Mouse (Mus musculus) midbrain, embryonic 12.5 days (tissue): ENCODE results near the gene Cd44. TPM values are rescaled to one million over a fixed set of nuclear protein-coding genes. Genes with fewer than 3 reads are reported as not detected.

Experiments used
- ATAC-seq: fragments of 200-750 bp; cut with Nextera tagmentation; 2 replicates; pipeline ENCODE4 v1.8.0; 2017; ENCODE audit warnings: low read depth, moderate TSS enrichment, moderate library complexity; ENCODE audit not compliant: low FRiP score
- H3K27ac ChIP-seq: fragments of 300-500 bp; sonication (generic); replicated peaks from 2 replicates; pipeline ENCODE4 v1.5.1; 2016; ENCODE audit warnings: mild to moderate bottlenecking
- H3K27me3 ChIP-seq: fragments of 300-500 bp; sonication (generic); 2 replicates; pipeline ENCODE4 v1.6.1; 2016; ENCODE audit warnings: mild to moderate bottlenecking
- H3K36me3 ChIP-seq: fragments of 300-500 bp; sonication (generic); 2 replicates; pipeline ENCODE4 v1.6.1; 2016
- H3K4me1 ChIP-seq: fragments of 300-500 bp; sonication (generic); 2 replicates; pipeline ENCODE4 v1.6.1; 2016
- H3K4me2 ChIP-seq: fragments of 300-500 bp; sonication (generic); replicated peaks from 2 replicates; pipeline ENCODE4 v1.6.1; 2016; ENCODE audit warnings: mild to moderate bottlenecking, moderate library complexity
- H3K4me3 ChIP-seq: fragments of 300-500 bp; sonication (generic); 2 replicates; pipeline ENCODE4 v1.5.1; 2016; ENCODE audit warnings: mild to moderate bottlenecking
- H3K9ac ChIP-seq: fragments of 300-500 bp; sonication (generic); replicated peaks from 2 replicates; pipeline ENCODE4 v1.6.1; 2016; ENCODE audit warnings: mild to moderate bottlenecking, moderate library complexity
- H3K9me3 ChIP-seq: fragments of 300-500 bp; sonication (generic); 2 replicates; pipeline ENCODE4 v1.6.1; 2016; ENCODE audit warnings: mild to moderate bottlenecking
- WGBS: fragments of 180-500 bp; shearing (Covaris S2); methylation state at CpG from one replicate; pipeline ENCODE4 v1.1.7; 2016; 5-methylcytosine and 5-hydroxymethylcytosine counted together
- polyA plus RNA-seq: library from polyadenylated mRNA; unstranded; fragments of >200 nt; fragmentation: Nextera tagmentation; extraction: Ambion mirVana; gene quantifications from 2 replicates; pipeline ENCODE4 v1.2.1, GENCODE M21; 2016

Cd44 gene
- polyA plus RNA-seq, 1 experiment from 2014 or later, result 3.0 TPM

- no peak overlapping the region for H3K4me2 ChIP-seq
- H3K36me3 ChIP-seq, result no peaks in the 10 kb centered on the region
- WGBS, result 83% methylated on average over 6 of the region's 6 CpGs
- no peak overlapping the region for H3K9ac ChIP-seq
- no peaks in the 10 kb centered on the region for H3K4me1 ChIP-seq
- no peak for ATAC-seq
- no peak overlapping the region for H3K4me3 ChIP-seq
- H3K27ac ChIP-seq, result no peak overlapping the region
- no peaks in the 10 kb centered on the region for H3K9me3 ChIP-seq
- H3K27me3 ChIP-seq, result no peaks in the 10 kb centered on the region
These were observed 96.2 kb downstream of the Cd44 start for GRCm38 (mm10) chr2:102805283-102805682.

GRCm38 (mm10) chr2:102804109-102804508 is 97.4 kb downstream of the Cd44 start:
- no peaks in the 10 kb centered on the region for H3K36me3 ChIP-seq
- no peak for ATAC-seq
- peaks cover 4% of the 10 kb centered on the region; the same call in 1 of the 2 replicates for H3K27me3 ChIP-seq
- WGBS, result 51% methylated on average over 2 of the region's 2 CpGs
- H3K4me3 ChIP-seq, result no peak overlapping the region
- H3K9me3 ChIP-seq, result no peaks in the 10 kb centered on the region
- no peak overlapping the region for H3K4me2 ChIP-seq
- no peak overlapping the region for H3K27ac ChIP-seq
- no peak overlapping the region for H3K9ac ChIP-seq
- no peaks in the 10 kb centered on the region for H3K4me1 ChIP-seq

GRCm38 (mm10) chr2:102801899-102802298 is 99.6 kb downstream of the Cd44 start:
- WGBS, result 93% methylated on average over 1 of the region's 1 CpGs
- Histone ChIP-seq H3K4me2 (no peak overlapping the region), H3K4me1 (no peaks in the 10 kb centered on the region), H3K27me3 (peaks cover 4% of the 10 kb centered on the region; the same call in 1 of the 2 replicates), H3K9me3 (no peaks in the 10 kb centered on the region), H3K27ac (no peak overlapping the region), H3K4me3 (no peak overlapping the region), H3K36me3 (no peaks in the 10 kb centered on the region), H3K9ac (no peak overlapping the region)
- ATAC-seq, result no peak

GRCm38 (mm10) chr2:102798149-102798548 is 103.3 kb downstream of the Cd44 start:
- no peaks in the 10 kb centered on the region for H3K4me1 ChIP-seq
- H3K27me3 ChIP-seq, result peaks cover 4% of the 10 kb centered on the region; the same call in 1 of the 2 replicates
- H3K9ac ChIP-seq, result no peak overlapping the region
- H3K9me3 ChIP-seq, result no peaks in the 10 kb centered on the region
- H3K4me2 ChIP-seq, result no peak overlapping the region
- no peak overlapping the region for H3K27ac ChIP-seq
- ATAC-seq, result no peak
- WGBS, result 74% methylated on average over 2 of the region's 2 CpGs
- H3K36me3 ChIP-seq, result no peaks in the 10 kb centered on the region
- no peak overlapping the region for H3K4me3 ChIP-seq

DNA sequence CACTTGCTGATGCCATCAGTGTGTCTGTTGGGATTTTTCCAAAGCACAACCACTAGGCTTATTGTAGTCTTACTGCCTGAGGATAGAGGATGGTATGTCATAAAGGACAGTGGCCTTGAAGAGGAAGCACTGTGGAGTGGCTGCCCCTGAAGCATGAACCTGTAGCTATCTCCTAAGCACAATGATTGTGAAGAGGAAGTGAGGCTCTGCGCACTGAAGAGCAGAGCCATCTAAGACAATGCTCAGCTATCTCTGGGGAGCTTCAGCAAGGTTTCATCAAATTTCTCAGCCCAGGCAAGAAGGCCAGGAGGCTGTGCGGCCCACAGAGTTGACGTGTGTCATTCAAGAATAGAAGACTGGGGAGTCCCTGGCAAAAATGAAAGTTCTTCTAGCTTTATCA is 106.4 kb downstream of the Cd44 start:
- Histone ChIP-seq H3K9me3 (no peaks in the 10 kb centered on the region), H3K4me3 (no peak overlapping the region), H3K4me2 (no peak overlapping the region), H3K4me1 (no peaks in the 10 kb centered on the region), H3K27me3 (peaks cover 4% of the 10 kb centered on the region; the same call in 1 of the 2 replicates), H3K9ac (no peak overlapping the region), H3K36me3 (no peaks in the 10 kb centered on the region), H3K27ac (no peak overlapping the region)
- WGBS, result 93% methylated on average over 3 of the region's 3 CpGs
- no peak for ATAC-seq

DNA sequence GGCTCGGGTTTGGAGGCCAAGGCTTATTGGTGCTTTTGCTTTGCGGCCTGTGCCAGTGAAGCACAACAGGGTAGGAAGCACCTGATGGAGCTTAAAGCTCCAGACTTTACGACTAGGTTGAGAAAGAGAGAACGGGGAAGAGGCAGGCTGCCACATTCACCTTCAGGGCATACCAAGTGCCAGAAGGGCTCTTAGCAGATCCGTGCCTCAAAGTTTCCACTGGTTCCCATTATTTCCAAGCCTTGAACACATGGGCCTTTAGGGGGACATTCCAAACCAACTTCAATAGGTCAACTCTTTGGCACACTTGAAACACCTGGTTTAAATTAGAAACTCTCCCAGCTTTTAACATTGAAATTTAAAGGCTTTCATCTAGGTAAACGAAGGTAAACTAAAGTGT is 108.7 kb downstream of the Cd44 start:
- H3K27ac ChIP-seq, result no peak overlapping the region
- H3K9me3 ChIP-seq, result no peaks in the 10 kb centered on the region
- H3K4me3 ChIP-seq, result no peak overlapping the region
- H3K36me3 ChIP-seq, result no peaks in the 10 kb centered on the region
- H3K4me1 ChIP-seq, result no peaks in the 10 kb centered on the region
- WGBS, result 90% methylated on average over 6 of the region's 6 CpGs
- no peak overlapping the region for H3K4me2 ChIP-seq
- no peak for ATAC-seq
- H3K9ac ChIP-seq, result no peak overlapping the region
- H3K27me3 ChIP-seq, result no peaks in the 10 kb centered on the region

DNA sequence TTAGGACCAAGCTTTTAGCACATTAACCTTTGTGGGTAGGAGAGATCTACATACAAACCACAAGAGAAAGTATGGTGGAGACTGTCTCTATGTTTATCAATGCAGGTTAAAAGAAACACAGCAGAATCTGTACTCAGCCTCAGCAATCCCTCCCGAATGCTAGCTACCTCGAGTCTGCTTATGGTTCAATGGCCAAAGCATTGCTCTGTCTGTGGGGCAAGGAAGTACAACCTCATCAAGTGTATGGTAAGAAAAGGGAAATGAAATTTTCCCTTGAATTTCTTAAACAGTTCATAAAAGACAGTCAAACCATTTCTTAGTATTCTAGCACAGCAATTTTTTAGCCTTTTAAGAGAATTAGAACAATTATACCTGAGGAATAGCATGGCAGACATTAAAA is 109.8 kb downstream of the Cd44 start:
- 86% methylated on average over 2 of the region's 2 CpGs for WGBS
- no peak for ATAC-seq
- H3K4me2 ChIP-seq, result no peak overlapping the region

DNA sequence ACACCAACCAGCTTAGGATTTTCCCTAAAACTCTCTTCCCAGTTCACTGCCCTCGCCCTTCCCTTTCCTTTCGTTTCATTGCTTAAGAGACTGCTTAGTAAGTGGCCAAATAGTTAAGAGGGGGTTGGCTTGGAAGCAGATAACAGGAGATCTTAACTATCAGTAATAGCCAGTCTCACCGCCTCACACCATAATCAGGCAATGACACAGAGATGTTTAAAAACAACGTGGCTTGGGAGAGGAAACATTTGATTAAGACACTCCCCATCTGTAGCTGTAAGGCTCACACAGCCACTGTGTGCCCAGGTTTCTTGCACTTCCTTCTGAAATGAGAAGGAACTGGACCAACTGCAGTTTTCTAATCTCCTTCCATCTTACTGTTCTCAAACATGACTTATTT is 115.8 kb downstream of the Cd44 start:
- Histone ChIP-seq H3K4me3 (no peak overlapping the region), H3K27me3 (no peaks in the 10 kb centered on the region), H3K9me3 (no peaks in the 10 kb centered on the region), H3K4me1 (no peaks in the 10 kb centered on the region), H3K4me2 (no peak overlapping the region), H3K36me3 (peaks cover 9% of the 10 kb centered on the region; the same call in 1 of the 2 replicates), H3K9ac (no peak overlapping the region), H3K27ac (no peak overlapping the region)
- 70% methylated on average over 4 of the region's 4 CpGs for WGBS
- no peak for ATAC-seq

More for the DNA sequence above, 109.8 kb downstream of the Cd44 start:
- Histone ChIP-seq H3K27ac (no peak overlapping the region), H3K27me3 (no peaks in the 10 kb centered on the region), H3K4me3 (no peak overlapping the region), H3K9me3 (no peaks in the 10 kb centered on the region), H3K36me3 (no peaks in the 10 kb centered on the region), H3K4me1 (no peaks in the 10 kb centered on the region), H3K9ac (no peak overlapping the region)

GRCm38 (mm10) chr2:102782751-102783150 is 118.7 kb downstream of the Cd44 start:
- Histone ChIP-seq H3K27me3 (no peaks in the 10 kb centered on the region), H3K4me1 (no peaks in the 10 kb centered on the region), H3K36me3 (peaks cover 17% of the 10 kb centered on the region; the same call in 1 of the 2 replicates), H3K9me3 (no peaks in the 10 kb centered on the region), H3K9ac (no peak overlapping the region), H3K4me2 (no peak overlapping the region), H3K4me3 (no peak overlapping the region), H3K27ac (no peak overlapping the region)
- ATAC-seq, result no peak
- 89% methylated on average over 7 of the region's 7 CpGs for WGBS

- peaks cover 29% of the 10 kb centered on the region for H3K36me3 ChIP-seq
- no peak overlapping the region for H3K9ac ChIP-seq
- H3K4me1 ChIP-seq, result no peaks in the 10 kb centered on the region
- H3K4me2 ChIP-seq, result no peak overlapping the region
- H3K27ac ChIP-seq, result no peak overlapping the region
- H3K9me3 ChIP-seq, result no peaks in the 10 kb centered on the region
- no peak for ATAC-seq
- no peak overlapping the region for H3K4me3 ChIP-seq
- no peaks in the 10 kb centered on the region for H3K27me3 ChIP-seq
- 98% methylated on average over 3 of the region's 3 CpGs for WGBS
These were observed 123.3 kb downstream of the Cd44 start for GRCm38 (mm10) chr2:102778208-102778607.

DNA sequence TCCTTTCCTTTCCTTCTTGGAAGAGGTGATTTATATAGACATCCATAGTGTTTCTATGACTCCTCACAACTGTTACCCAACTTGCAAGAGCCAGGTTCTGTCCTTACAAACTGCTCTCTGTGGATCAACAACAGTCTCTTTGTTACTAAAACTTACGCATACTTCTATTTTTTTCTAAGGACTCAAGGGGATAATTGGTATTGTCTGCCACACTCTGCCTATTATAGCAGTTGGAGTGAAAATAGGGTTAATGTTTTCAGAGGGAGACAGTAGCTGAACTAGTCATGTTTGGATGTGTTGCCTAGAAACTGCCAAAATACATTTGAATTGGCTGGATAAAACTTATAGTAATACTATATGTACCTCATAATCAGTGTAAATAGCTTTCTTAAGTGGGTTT is 125.9 kb downstream of the Cd44 start:
- no peak overlapping the region for H3K27ac ChIP-seq

GRCm38 (mm10) chr2:102774700-102775099 is 126.8 kb downstream of the Cd44 start:
- no peak overlapping the region for H3K4me2 ChIP-seq
- no peak overlapping the region for H3K27ac ChIP-seq
- ATAC-seq, result no peak
- H3K36me3 ChIP-seq, result peaks cover 20% of the 10 kb centered on the region
- no peaks in the 10 kb centered on the region for H3K4me1 ChIP-seq
- WGBS, result 80% methylated on average over 4 of the region's 4 CpGs
- H3K27me3 ChIP-seq, result no peaks in the 10 kb centered on the region
- H3K9me3 ChIP-seq, result no peaks in the 10 kb centered on the region
- H3K9ac ChIP-seq, result no peak overlapping the region
- no peak overlapping the region for H3K4me3 ChIP-seq

More for the DNA sequence above, 125.9 kb downstream of the Cd44 start:
- no peaks in the 10 kb centered on the region for H3K9me3 ChIP-seq
- no peak for ATAC-seq
- H3K4me3 ChIP-seq, result no peak overlapping the region
- 63% methylated on average over 1 of the region's 1 CpGs for WGBS
- no peaks in the 10 kb centered on the region for H3K27me3 ChIP-seq
- H3K36me3 ChIP-seq, result peaks cover 18% of the 10 kb centered on the region
- H3K4me2 ChIP-seq, result no peak overlapping the region
- no peaks in the 10 kb centered on the region for H3K4me1 ChIP-seq
- no peak overlapping the region for H3K9ac ChIP-seq

DNA sequence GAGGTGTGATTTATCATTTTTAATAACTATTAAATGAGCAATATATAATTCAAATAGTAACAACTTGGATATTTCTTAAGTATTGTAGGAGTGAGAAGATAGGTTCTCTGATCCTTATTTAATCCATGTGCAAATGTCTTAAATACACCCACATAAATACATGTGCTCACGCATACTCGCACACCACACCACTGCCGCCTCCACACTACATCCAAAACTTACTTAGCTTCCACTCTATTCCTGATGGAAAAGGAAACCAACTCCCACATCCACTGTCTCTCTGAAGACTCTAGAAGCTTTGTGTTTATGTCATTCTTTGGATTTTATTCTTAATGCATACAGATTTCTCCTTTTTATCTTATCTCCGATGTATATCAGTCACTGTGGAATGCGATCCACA is 129.2 kb downstream of the Cd44 start:
- Histone ChIP-seq H3K9me3 (no peaks in the 10 kb centered on the region), H3K4me3 (no peak overlapping the region), H3K4me1 (no peaks in the 10 kb centered on the region), H3K4me2 (no peak overlapping the region), H3K36me3 (peaks cover 25% of the 10 kb centered on the region), H3K27me3 (no peaks in the 10 kb centered on the region), H3K9ac (no peak overlapping the region), H3K27ac (no peak overlapping the region)
- WGBS, result 96% methylated on average over 5 of the region's 5 CpGs
- ATAC-seq, result no peak
